Mouse (Mus musculus): Measurements from ENCODE around the gene Klhl32.

Klhl32 gene

GRCm38 (mm10) chr4:24630430-24630829 is 220.5 kb downstream of the Klhl32 start:
- no peak for DNase-seq (ENCODE audit: low read depth)

GRCm38 (mm10) chr4:24627871-24628270 is 223.1 kb downstream of the Klhl32 start:
- no peak for DNase-seq (ENCODE audit: low read depth)

GRCm38 (mm10) chr4:24626686-24627085 is 224.2 kb downstream of the Klhl32 start:
- DNase-seq (ENCODE audit: low read depth): no peak

GRCm38 (mm10) chr4:24625951-24626584 is 224.9 kb downstream of the Klhl32 start:
- DNase-seq (ENCODE audit: low read depth): no peak

- DNase-seq (ENCODE audit: low read depth): no peak
Measured at GRCm38 (mm10) chr4:24621422-24622187, 229.3 kb downstream of the Klhl32 start.

GRCm38 (mm10) chr4:24620440-24620839 is 230.5 kb downstream of the Klhl32 start:
- DNase-seq (ENCODE audit: low read depth): no peak

GRCm38 (mm10) chr4:24620005-24620404 is 230.9 kb downstream of the Klhl32 start:
- DNase-seq (ENCODE audit: low read depth): no peak

GRCm38 (mm10) chr4:24609564-24609963 is 241.4 kb downstream of the Klhl32 start:
- DNase-seq (ENCODE audit: low read depth): no peak

GRCm38 (mm10) chr4:24609085-24609484 is 241.8 kb downstream of the Klhl32 start:
- no peak for DNase-seq (ENCODE audit: low read depth)

GRCm38 (mm10) chr4:24601711-24602110 is 249.2 kb downstream of the Klhl32 start:
- DNase-seq (ENCODE audit: low read depth): no peak

GRCm38 (mm10) chr4:24598637-24599036 is 252.3 kb downstream of the Klhl32 start:
- DNase-seq (ENCODE audit: low read depth): no peak

- DNase-seq (ENCODE audit: low read depth): peak; percentile 23
Measured at GRCm38 (mm10) chr4:24596942-24597611, 253.8 kb downstream of the Klhl32 start.

- no peak for DNase-seq (ENCODE audit: low read depth)
Measured at GRCm38 (mm10) chr4:24594824-24595223, 256.1 kb downstream of the Klhl32 start.

- no peak for DNase-seq (ENCODE audit: low read depth)
Measured at GRCm38 (mm10) chr4:24583997-24584396, 266.9 kb downstream of the Klhl32 start.

GRCm38 (mm10) chr4:24582295-24582694 is 268.6 kb downstream of the Klhl32 start:
- no peak for DNase-seq (ENCODE audit: low read depth)

- DNase-seq (ENCODE audit: low read depth): no peak
Measured at GRCm38 (mm10) chr4:24577594-24577993, 273.3 kb downstream of the Klhl32 start.

- peak; percentile 64 for DNase-seq (ENCODE audit: low read depth)
Measured at GRCm38 (mm10) chr4:24574276-24574675, 276.6 kb downstream of the Klhl32 start.

- no peak for DNase-seq (ENCODE audit: low read depth)
Measured at GRCm38 (mm10) chr4:24568989-24569556, 281.9 kb downstream of the Klhl32 start.

GRCm38 (mm10) chr4:24568026-24568425 is 282.9 kb downstream of the Klhl32 start:
- no peak for DNase-seq (ENCODE audit: low read depth)

Measured in c-Kit-positive CD71-positive TER-119-negative erythroid progenitor cells, embryonic 14.5 days (primary cell).